In genomic region chr1:74775816-74776215, GRCm38 (mm10) we compare ENCODE assay signal across 11 mouse cellular contexts. TPM values are rescaled to one million over a fixed set of nuclear protein-coding genes. Genes with fewer than 3 reads are reported as not detected.
DNase-seq lines count a peak whose midpoint lies in the region; ATAC-seq lines count a peak whose summit lies in the region.
"Had no signal": no experiment of that assay in that cellular context is flagged by ENCODE, and none has a peak within 500 bp of the region (broad histone marks: within the 10 kb centered on the region; RNA-seq: fewer than 3 reads in every experiment).

No protein-coding gene starts in this region.

- H3K9me3 ChIP-seq in limb, embryonic 11.5 days (ENCODE audit: control insufficient read depth, low read length), result no peaks in the 10 kb centered on the region
- H3K9me3 ChIP-seq in limb, embryonic 10.5 days (replicated peaks), result no peaks in the 10 kb centered on the region
- H3K9me3 ChIP-seq in embryonic facial prominence, embryonic 10.5 days, result no peaks in the 10 kb centered on the region
- H3K9me3 ChIP-seq: stomach, embryonic 15.5 days had no signal

- DNase-seq in cerebellum, postnatal 10 days, result peak; percentile 44 to 59
- no peak for DNase-seq in cerebellum, adult 11 months
- DNase-seq in limb, embryonic 11.5 days (ENCODE audit: low spot score), result peak; percentile 63
- no peak for DNase-seq in limb, embryonic 10.5 days (ENCODE audit: low spot score)
- DNase-seq in 416B (ENCODE audit: low read depth), result peak; percentile 22
- DNase-seq in embryonic facial prominence, embryonic 10.5 days (ENCODE audit: low spot score), result peak; percentile 67
- DNase-seq in gastrocnemius, adult 18-20 months (ENCODE audit: low spot score), result no peak

- peaks cover 7% of the 10 kb centered on the region; the same call in 1 of the 2 replicates for H3K4me1 ChIP-seq in limb, embryonic 11.5 days (ENCODE audit: control insufficient read depth, insufficient read depth, low read length)
- H3K4me1 ChIP-seq in limb, embryonic 10.5 days, result peaks cover 50% of the 10 kb centered on the region
- peaks cover 62% of the 10 kb centered on the region for H3K4me1 ChIP-seq in embryonic facial prominence, embryonic 10.5 days

- ATAC-seq in limb, embryonic 11.5 days (ENCODE audit: insufficient number of reproducible peaks, low FRiP score, low TSS enrichment, low read depth), result no peak
- no peak for ATAC-seq in frontal cortex, adult (ENCODE audit: low TSS enrichment)

- H3K4me2 ChIP-seq in limb, embryonic 11.5 days (ENCODE audit: low read depth, severe bottlenecking), result peak overlapping the region; percentile 5; the same call in 1 of the 2 replicates
- H3K4me2 ChIP-seq: stomach, embryonic 15.5 days had no signal

- H3K9ac ChIP-seq in limb, embryonic 11.5 days (ENCODE audit: low read length), result peak overlapping the region; percentile 17; the same call in 1 of the 2 replicates
- H3K9ac ChIP-seq: stomach, embryonic 15.5 days had no signal

- no peak overlapping the region for H3K4me3 ChIP-seq in limb, embryonic 11.5 days (ENCODE audit: low read depth, low read length)
- H3K4me3 ChIP-seq in limb, embryonic 10.5 days, result no peak overlapping the region
- no peak overlapping the region for H3K4me3 ChIP-seq in embryonic facial prominence, embryonic 10.5 days
- H3K4me3 ChIP-seq: stomach, embryonic 15.5 days had no signal

- peaks cover 56% of the 10 kb centered on the region for H3K27me3 ChIP-seq in limb, embryonic 11.5 days (ENCODE audit: control insufficient read depth, insufficient read depth, low read length)
- peaks cover 100% of the 10 kb centered on the region for H3K27me3 ChIP-seq in limb, embryonic 10.5 days (ENCODE audit: low read depth, poor library complexity, severe bottlenecking)
- H3K27me3 ChIP-seq in embryonic facial prominence, embryonic 10.5 days (replicated peaks; ENCODE audit: low read depth, poor library complexity, severe bottlenecking), result peaks cover 100% of the 10 kb centered on the region

- WGBS in limb, embryonic 11.5 days, result 9% methylated on average over 5 of the region's 5 CpGs
- 14% methylated on average over 5 of the region's 5 CpGs for WGBS in limb, embryonic 10.5 days
- WGBS in embryonic facial prominence, embryonic 10.5 days, result 8% methylated on average over 5 of the region's 5 CpGs

- H3K36me3 ChIP-seq in limb, embryonic 11.5 days (ENCODE audit: control insufficient read depth, insufficient read depth, low read length), result no peaks in the 10 kb centered on the region
- H3K36me3 ChIP-seq in limb, embryonic 10.5 days, result no peaks in the 10 kb centered on the region
- no peaks in the 10 kb centered on the region for H3K36me3 ChIP-seq in embryonic facial prominence, embryonic 10.5 days (replicated peaks)
- H3K36me3 ChIP-seq: stomach, embryonic 15.5 days had no signal

- H3K27ac ChIP-seq in limb, embryonic 11.5 days (replicated peaks; ENCODE audit: low read depth, low read length), result no peak overlapping the region
- H3K27ac ChIP-seq in limb, embryonic 10.5 days, result no peak overlapping the region; the same call in 1 of the 2 replicates
- peak overlapping the region; percentile 68; the same call in 1 of the 2 replicates for H3K27ac ChIP-seq in embryonic facial prominence, embryonic 10.5 days (replicated peaks)
- H3K27ac ChIP-seq: stomach, embryonic 15.5 days had no signal

RNA-seq across cellular contexts. Expression of gene Wnt6, which starts 4.1 kb away (rescaled TPM):
- 21.2 and 27.4 TPM in 2 replicates for polyA plus RNA-seq in limb, embryonic 11.5 days (2014; fragmentation: Nextera tagmentation; extraction: Ambion mirVana)
- polyA plus RNA-seq in limb, embryonic 10.5 days (2016; fragmentation: Nextera tagmentation; extraction: Ambion mirVana), result 30.1 and 34.2 TPM in 2 replicates
- polyA plus RNA-seq in embryonic facial prominence, embryonic 10.5 days (2016; fragmentation: Nextera tagmentation; extraction: Ambion mirVana), result 26.5 and 26.6 TPM in 2 replicates
- total RNA-seq in gastrocnemius, adult 18-20 months (2021), result under 1 TPM; 0.45 to 0.50 TPM

RNA-seq across cellular contexts. Expression of gene Wnt10a, which starts 15.5 kb away (rescaled TPM):
- polyA plus RNA-seq in limb, embryonic 11.5 days (2014; fragmentation: Nextera tagmentation; extraction: Ambion mirVana), result 1.4 and 1.6 TPM in 2 replicates
- 1.3 and 1.6 TPM in 2 replicates for polyA plus RNA-seq in limb, embryonic 10.5 days (2016; fragmentation: Nextera tagmentation; extraction: Ambion mirVana)
- 0.70 and 1.2 TPM in 2 replicates for polyA plus RNA-seq in embryonic facial prominence, embryonic 10.5 days (2016; fragmentation: Nextera tagmentation; extraction: Ambion mirVana)
- under 1 TPM; 0.11 to 0.14 TPM for total RNA-seq in gastrocnemius, adult 18-20 months (2021)
- total RNA-seq: heart, postnatal 25 days had no signal

RNA-seq across cellular contexts. Expression of gene Prkag3, which starts 26.8 kb away (rescaled TPM):
- not detected in 2 replicates for polyA plus RNA-seq in limb, embryonic 11.5 days (2014; fragmentation: Nextera tagmentation; extraction: Ambion mirVana)
- 0.16 and 0.29 TPM in 2 replicates for polyA plus RNA-seq in limb, embryonic 10.5 days (2016; fragmentation: Nextera tagmentation; extraction: Ambion mirVana)
- polyA plus RNA-seq in embryonic facial prominence, embryonic 10.5 days (2016; fragmentation: Nextera tagmentation; extraction: Ambion mirVana), result 0.11 TPM in 1 of 2 replicates, not detected in the other
- 100 to 1,000 TPM in 1 of 2 experiments, 10 to 100 TPM in 1; 75.0 to 102 TPM for total RNA-seq in gastrocnemius, adult 18-20 months (2021)
- total RNA-seq: left cerebral cortex, postnatal 10 days had no signal

Comparison
In these comparisons a context has a peak if more than half of its experiments do, and no peak if none do; other contexts are left out.
1. DNase-seq: peak in cerebellum, postnatal 10 days (2 of 2), limb, embryonic 11.5 days (single experiment), 416B (single experiment) and embryonic facial prominence, embryonic 10.5 days (single experiment); none in cerebellum, adult 11 months (single experiment), limb, embryonic 10.5 days (single experiment) and gastrocnemius, adult 18-20 months (single experiment).